ENCODE assay signal across 8 mouse cellular contexts in the genomic region with DNA sequence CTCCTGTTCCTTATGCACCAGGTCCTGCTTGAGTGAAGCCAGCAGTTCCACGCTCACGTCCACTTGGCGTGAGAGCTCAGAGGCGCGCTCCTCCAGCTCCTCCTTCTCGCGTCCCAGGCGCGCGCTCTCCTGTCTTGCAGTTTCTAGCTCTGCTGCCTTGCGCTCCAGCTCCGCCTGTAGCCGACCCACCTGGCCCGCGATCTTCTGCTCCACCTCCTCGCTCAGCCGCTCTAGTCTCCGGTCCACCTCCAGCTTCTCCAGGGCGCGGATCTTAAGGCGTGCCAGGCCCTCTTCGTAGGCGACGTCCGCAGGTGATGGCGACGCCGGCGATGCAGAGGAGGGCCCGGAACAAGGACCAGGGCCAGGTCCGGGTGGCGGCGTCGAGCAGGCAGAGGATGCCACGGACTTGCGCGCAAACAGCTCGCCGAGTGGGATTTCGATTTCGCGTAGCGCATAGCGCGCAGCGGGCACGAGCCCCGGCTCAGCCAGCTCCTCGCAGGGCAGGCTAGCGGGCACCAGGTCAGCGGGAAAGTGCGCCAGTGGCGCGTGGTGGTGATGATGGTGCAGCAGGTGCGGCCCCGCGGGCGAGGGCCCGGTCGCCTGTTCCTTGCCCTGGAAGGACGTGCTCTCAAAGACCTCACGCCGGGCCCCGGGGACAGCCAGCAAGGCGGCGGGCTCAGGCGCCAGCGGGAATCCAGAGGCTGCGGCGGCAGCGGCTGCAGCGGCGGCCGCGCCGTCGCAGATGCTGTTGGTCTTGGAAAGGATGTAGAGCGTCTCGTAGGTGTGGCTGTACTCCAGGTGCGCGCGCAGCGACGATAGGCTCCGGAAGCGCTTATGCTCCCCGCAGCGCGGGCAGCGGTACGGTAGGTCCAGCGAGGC. TPM values are rescaled to one million over a fixed set of nuclear protein-coding genes. Genes with fewer than 3 reads are reported as not detected.
A peak's percentile ranks its signal among the peaks of the same experiment; 100 is the strongest.
DNase-seq lines count a peak whose midpoint lies in the region; ATAC-seq and TF ChIP-seq lines count a peak whose summit lies in the region.

No protein-coding gene starts in this region.

- no peak overlapping the region for H3K9ac ChIP-seq in lung, embryonic 14.5 days
- peak overlapping the region; percentile 45 for H3K9ac ChIP-seq in hindbrain, embryonic 14.5 days
- peak overlapping the region; percentile 33; the same call in 1 of the 2 replicates for H3K9ac ChIP-seq in midbrain, postnatal 0 days (replicated peaks; ENCODE audit: low read length, poor library complexity, severe bottlenecking)

- peak; percentile 58; the same call in 1 of the 2 replicates for ATAC-seq in lung, embryonic 14.5 days (ENCODE audit: insufficient read depth)
- 0 out of 2 replicates have a peak, but pooled peaks have one; percentile 32 for ATAC-seq in hindbrain, embryonic 14.5 days (ENCODE audit: low FRiP score)
- no peak for ATAC-seq in midbrain, postnatal 0 days (ENCODE audit: low FRiP score)

- 2% methylated on average over 87 of the region's 92 CpGs for WGBS in lung, embryonic 14.5 days
- 3% methylated on average over 92 of the region's 92 CpGs for WGBS in hindbrain, embryonic 14.5 days
- WGBS in midbrain, postnatal 0 days, result 12% methylated on average over 88 of the region's 92 CpGs

- H3K4me2 ChIP-seq in lung, embryonic 14.5 days, result peak overlapping the region; percentile 55
- H3K4me2 ChIP-seq in hindbrain, embryonic 14.5 days (replicated peaks), result peak overlapping the region; percentile 51
- H3K4me2 ChIP-seq in midbrain, postnatal 0 days (ENCODE audit: low read depth, low read length, poor library complexity, severe bottlenecking), result peak overlapping the region; percentile 45

- no peaks in the 10 kb centered on the region for H3K9me3 ChIP-seq in lung, embryonic 14.5 days (ENCODE audit: low read depth, low read length)
- H3K9me3 ChIP-seq in hindbrain, embryonic 14.5 days (ENCODE audit: control insufficient read depth, low read length), result no peaks in the 10 kb centered on the region
- H3K9me3 ChIP-seq in midbrain, postnatal 0 days (ENCODE audit: low read length), result no peaks in the 10 kb centered on the region

- H3K27ac ChIP-seq in lung, embryonic 14.5 days (ENCODE audit: low read depth), result no peak overlapping the region
- H3K27ac ChIP-seq in hindbrain, embryonic 14.5 days, result no peak overlapping the region
- no peak overlapping the region for H3K27ac ChIP-seq in midbrain, postnatal 0 days (ENCODE audit: low read depth, low read length)

- H3K4me1 ChIP-seq in lung, embryonic 14.5 days (ENCODE audit: insufficient read depth), result no peaks in the 10 kb centered on the region
- H3K4me1 ChIP-seq in hindbrain, embryonic 14.5 days (replicated peaks; ENCODE audit: control insufficient read depth, insufficient read depth, low read length), result peaks cover 11% of the 10 kb centered on the region
- 0 out of 2 replicates have a peak, but pooled peaks cover 6% of the 10 kb centered on the region for H3K4me1 ChIP-seq in midbrain, postnatal 0 days (ENCODE audit: insufficient read depth, low read length)

- DNase-seq in lung, embryonic 14.5 days, result peak; percentile 48
- DNase-seq in lung, postnatal 25 days (ENCODE audit: low spot score), result no peak
- peak; percentile 60 for DNase-seq in cerebellum, adult 9-11 months
- DNase-seq in hindbrain, embryonic 14.5 days (ENCODE audit: low spot score), result no peak
- no peak for DNase-seq in midbrain, postnatal 0 days (ENCODE audit: low spot score)
- DNase-seq in adrenal gland, adult (ENCODE audit: inconsistent age in 2 of 2, low spot score in 1 of 2), result no peak
- no peak for DNase-seq in urinary bladder, postnatal 10 days (ENCODE audit: low spot score)
- DNase-seq in heart, postnatal 36 days, result no peak

- H3K36me3 ChIP-seq in lung, embryonic 14.5 days (ENCODE audit: insufficient read depth), result no peaks in the 10 kb centered on the region
- peaks cover 9% of the 10 kb centered on the region; the same call in 1 of the 2 replicates for H3K36me3 ChIP-seq in hindbrain, embryonic 14.5 days (replicated peaks; ENCODE audit: control insufficient read depth, insufficient read depth)
- H3K36me3 ChIP-seq in midbrain, postnatal 0 days (ENCODE audit: insufficient read depth, low read length), result peaks cover 15% of the 10 kb centered on the region

- H3K4me3 ChIP-seq in lung, embryonic 14.5 days (ENCODE audit: low read depth, low read length), result peak overlapping the region; percentile 31
- H3K4me3 ChIP-seq in hindbrain, embryonic 14.5 days (replicated peaks; ENCODE audit: low read length), result peak overlapping the region; percentile 32
- H3K4me3 ChIP-seq in midbrain, postnatal 0 days (ENCODE audit: low read depth, low read length), result peak overlapping the region; percentile 30

- no peak for TF ChIP-seq CTCF in lung, embryonic 14.5 days (IDR thresholded peaks at IDR 0.05; ENCODE audit: low read depth)
- 0 out of 2 replicates have a peak, but pooled peaks have one; percentile 9 for TF ChIP-seq CTCF in midbrain, postnatal 0 days (IDR thresholded peaks at IDR 0.05)

- H3K27me3 ChIP-seq in lung, embryonic 14.5 days (ENCODE audit: insufficient read depth, low read length), result peaks cover 35% of the 10 kb centered on the region
- peaks cover 45% of the 10 kb centered on the region for H3K27me3 ChIP-seq in hindbrain, embryonic 14.5 days (ENCODE audit: control insufficient read depth, insufficient read depth, low read length)
- H3K27me3 ChIP-seq in midbrain, postnatal 0 days (ENCODE audit: insufficient read depth, low read length), result peaks cover 7% of the 10 kb centered on the region

- intact Hi-C loops in heart, postnatal 36 days (cut with DNase I), result no loop called here

RNA-seq across cellular contexts. Expression of a gene that starts 18.7 kb away (rescaled TPM):
- polyA plus RNA-seq in lung, embryonic 14.5 days (2014; fragmentation: Nextera tagmentation; extraction: Ambion mirVana), result 0.15 and 0.29 TPM in 2 replicates
- 10.3 and 12.7 TPM in 2 replicates for polyA plus RNA-seq in hindbrain, embryonic 14.5 days (2014; fragmentation: Nextera tagmentation; extraction: Ambion mirVana)
- 58.1 and 67.3 TPM in 2 replicates for total RNA-seq in midbrain, postnatal 0 days (2014; rRNA removed)
- polyA plus RNA-seq in midbrain, postnatal 0 days (2015; fragmentation: Nextera tagmentation; extraction: Ambion mirVana), result 12.1 and 13.3 TPM in 2 replicates
- not detected for total RNA-seq in heart, postnatal 36 days (2021)

RNA-seq across cellular contexts. Expression of a gene that starts 29.3 kb away (rescaled TPM):
- polyA plus RNA-seq in lung, embryonic 14.5 days (2014; fragmentation: Nextera tagmentation; extraction: Ambion mirVana), result not detected in 2 replicates
- polyA plus RNA-seq in hindbrain, embryonic 14.5 days (2014; fragmentation: Nextera tagmentation; extraction: Ambion mirVana), result 0.08 and 0.18 TPM in 2 replicates
- 0.77 and 0.90 TPM in 2 replicates for total RNA-seq in midbrain, postnatal 0 days (2014; rRNA removed)
- polyA plus RNA-seq in midbrain, postnatal 0 days (2015; fragmentation: Nextera tagmentation; extraction: Ambion mirVana), result 0.12 and 0.19 TPM in 2 replicates
- total RNA-seq in heart, postnatal 36 days (2021), result not detected

RNA-seq across cellular contexts. Expression of a gene that starts 32.3 kb away (rescaled TPM):
- polyA plus RNA-seq in lung, embryonic 14.5 days (2014; fragmentation: Nextera tagmentation; extraction: Ambion mirVana), result 26.5 and 27.3 TPM in 2 replicates
- polyA plus RNA-seq in hindbrain, embryonic 14.5 days (2014; fragmentation: Nextera tagmentation; extraction: Ambion mirVana), result 18.0 and 21.5 TPM in 2 replicates
- total RNA-seq in midbrain, postnatal 0 days (2014; rRNA removed), result 8.6 and 9.7 TPM in 2 replicates
- polyA plus RNA-seq in midbrain, postnatal 0 days (2015; fragmentation: Nextera tagmentation; extraction: Ambion mirVana), result 25.3 and 28.2 TPM in 2 replicates
- 10 to 100 TPM; 10.7 to 14.7 TPM for total RNA-seq in heart, postnatal 36 days (2021)

RNA-seq across cellular contexts. Expression of a gene that starts 32.8 kb away (rescaled TPM):
- 501 and 506 TPM in 2 replicates for polyA plus RNA-seq in lung, embryonic 14.5 days (2014; fragmentation: Nextera tagmentation; extraction: Ambion mirVana)
- 566 and 602 TPM in 2 replicates for polyA plus RNA-seq in hindbrain, embryonic 14.5 days (2014; fragmentation: Nextera tagmentation; extraction: Ambion mirVana)
- 176 and 203 TPM in 2 replicates for total RNA-seq in midbrain, postnatal 0 days (2014; rRNA removed)
- polyA plus RNA-seq in midbrain, postnatal 0 days (2015; fragmentation: Nextera tagmentation; extraction: Ambion mirVana), result 502 and 505 TPM in 2 replicates
- total RNA-seq in heart, postnatal 36 days (2021), result 100 to 1,000 TPM; 151 TPM

RNA-seq across cellular contexts. Expression of a gene that starts 52.3 kb away (rescaled TPM):
- 67.3 and 68.3 TPM in 2 replicates for polyA plus RNA-seq in lung, embryonic 14.5 days (2014; fragmentation: Nextera tagmentation; extraction: Ambion mirVana)
- 58.8 and 62.9 TPM in 2 replicates for polyA plus RNA-seq in hindbrain, embryonic 14.5 days (2014; fragmentation: Nextera tagmentation; extraction: Ambion mirVana)
- 66.6 and 71.4 TPM in 2 replicates for total RNA-seq in midbrain, postnatal 0 days (2014; rRNA removed)
- 65.6 and 66.5 TPM in 2 replicates for polyA plus RNA-seq in midbrain, postnatal 0 days (2015; fragmentation: Nextera tagmentation; extraction: Ambion mirVana)
- 1 to 10 TPM; 7.8 to 9.2 TPM for total RNA-seq in heart, postnatal 36 days (2021)

Comparison
In these comparisons a context has a peak if more than half of its experiments do, and no peak if none do; other contexts are left out.
1. DNase-seq: peak in lung, embryonic 14.5 days (single experiment) and cerebellum, adult 9-11 months (single experiment); none in lung, postnatal 25 days (single experiment), hindbrain, embryonic 14.5 days (single experiment), midbrain, postnatal 0 days (single experiment), adrenal gland, adult (0 of 2), urinary bladder, postnatal 10 days (single experiment) and heart, postnatal 36 days (0 of 2).
2. Peak in every context shown above with its lines, with median percentiles within 50 percentile points of each other: H3K4me2 ChIP-seq and H3K4me3 ChIP-seq.